Mouse (Mus musculus) adrenal gland, postnatal 10 days (tissue): Measurements from ENCODE around the gene Spag9. TPM values are rescaled to one million over a fixed set of nuclear protein-coding genes. Genes with fewer than 3 reads are reported as not detected.

Experiments
- DNase-seq: peaks from one replicate; pipeline ENCODE4 v3.0.0; 2021; ENCODE audit warnings: mixed read lengths
- long read RNA-seq, 2 experiments: library from polyadenylated mRNA; stranded (forward); transcript quantifications; one replicate each; pipeline ENCODE4 v2.0.0; 2021
- total RNA-seq, 2 experiments: library from RNA; stranded (reverse); gene quantifications; 2 replicates each; pipeline ENCODE4 v1.2.3; 2021

Gene Spag9
- 100 to 1,000 TPM; 107 to 125 TPM for total RNA-seq
- long read RNA-seq, experiment 1, full-length matches to known transcripts, result 1 of 19 reads
- long read RNA-seq, experiment 1, partial matches to known transcripts, result 17 of 19 reads
- long read RNA-seq, experiment 1, other reads (novel, unspliced or antisense), result 1 of 19 reads
- long read RNA-seq, experiment 2, partial matches to known transcripts, result 2 of 8 reads
- long read RNA-seq, experiment 2, other reads (novel, unspliced or antisense), result 6 of 8 reads

DNA sequence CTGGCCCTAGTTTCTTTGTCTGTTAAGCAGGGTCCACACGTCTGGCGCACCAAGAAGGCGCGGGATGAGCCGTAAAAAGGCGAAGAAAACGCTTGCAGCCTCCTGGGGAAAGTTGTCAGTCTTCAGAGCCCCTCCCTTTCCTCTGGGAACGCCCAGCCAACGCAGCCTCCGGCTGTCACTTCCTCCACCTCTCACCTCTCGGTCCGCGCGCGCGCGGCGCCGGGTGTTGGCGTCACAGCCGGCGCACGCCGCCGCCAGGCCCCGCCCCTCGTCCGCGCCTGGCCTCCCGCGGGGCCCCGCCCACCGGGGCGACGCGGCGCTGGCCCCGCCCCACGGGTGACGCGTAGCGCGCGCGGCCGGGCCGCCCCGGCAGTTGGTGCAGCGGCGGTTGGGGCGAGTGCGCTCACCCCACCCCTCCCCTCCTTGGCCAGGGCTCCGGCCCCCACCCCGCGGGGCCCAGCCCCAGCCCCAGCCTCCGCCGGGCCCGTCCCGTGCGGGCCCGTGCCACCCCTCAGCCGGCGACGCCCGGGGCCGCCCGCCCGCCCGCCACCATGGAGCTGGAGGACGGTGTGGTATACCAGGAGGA is at the start of gene Spag9:
Gene Spag9 (plus strand): TSS at position 372 of the 586 bp plus-strand sequence.
- peak; percentile 97 for DNase-seq

DNA sequence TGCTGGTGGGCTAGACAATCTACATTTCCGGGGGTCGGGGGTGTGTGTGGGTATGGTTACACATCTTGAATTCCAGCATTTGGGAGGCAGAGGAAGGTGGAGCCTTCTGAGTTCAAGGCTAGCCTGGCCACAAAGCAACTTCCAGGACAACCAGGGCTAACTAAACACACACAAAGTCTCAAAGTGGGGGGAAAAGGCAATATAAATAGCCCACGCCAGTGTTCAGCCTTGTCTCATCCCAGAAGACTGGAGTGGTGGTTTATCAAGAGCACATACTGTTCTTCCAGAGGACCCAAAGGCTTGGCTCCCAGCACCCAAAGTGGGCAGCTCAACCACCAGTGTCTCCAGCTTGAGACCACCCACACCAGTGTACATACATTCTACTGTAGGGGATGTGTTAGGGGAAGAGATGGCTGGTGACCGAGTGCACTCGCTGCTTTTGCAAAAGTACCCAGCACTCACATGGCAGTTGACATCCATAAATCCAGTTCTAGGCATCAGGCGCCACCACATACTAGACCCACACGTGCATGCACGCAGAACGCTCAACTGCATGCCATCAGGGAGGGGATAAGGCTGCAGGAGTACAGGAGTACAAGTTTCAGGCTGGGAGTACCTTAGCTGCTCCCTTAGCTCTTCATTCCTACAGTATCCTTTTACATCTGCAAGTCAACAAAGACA is 46.9 kb upstream of the Spag9 start:
- no peak for DNase-seq

DNA sequence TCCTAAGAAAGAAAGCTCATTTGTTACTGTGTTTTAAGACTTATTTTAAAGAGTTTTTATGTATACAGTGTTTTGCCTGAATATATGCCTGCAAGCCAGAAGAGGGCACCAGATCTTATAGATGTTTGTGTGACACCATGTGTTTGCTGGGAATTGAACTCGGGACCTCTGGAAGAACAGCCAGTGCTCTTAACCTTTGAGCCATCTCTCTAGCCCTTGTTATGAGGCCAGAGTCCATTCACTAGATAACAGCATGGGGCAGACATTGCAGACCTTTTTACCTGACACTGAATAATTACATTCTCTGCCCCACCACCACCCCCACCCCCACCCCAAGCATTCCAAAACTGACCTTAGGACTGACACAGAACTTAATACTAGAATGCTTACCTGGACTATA is 45.8 kb upstream of the Spag9 start:
- DNase-seq, result no peak

DNA sequence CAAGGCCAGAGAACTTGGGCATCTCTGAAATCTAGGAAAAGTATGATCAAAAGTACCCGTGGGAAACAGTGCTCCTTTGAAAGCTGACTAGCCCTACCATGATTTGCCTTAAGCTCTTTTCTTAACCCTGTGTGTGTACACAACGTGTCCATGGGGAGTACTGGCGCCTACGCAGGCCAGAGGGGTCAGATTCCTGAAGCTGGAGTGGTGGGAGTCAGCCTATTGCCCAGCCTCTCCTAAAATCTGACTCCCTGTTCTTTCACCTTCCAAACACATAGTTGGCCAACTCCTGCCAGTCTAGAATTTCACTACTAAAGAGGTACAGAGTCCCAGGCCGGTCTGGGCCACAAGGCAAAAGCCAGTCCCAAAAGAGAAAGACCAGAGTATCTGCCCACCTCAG is 43.5 kb upstream of the Spag9 start:
- DNase-seq, result no peak

DNA sequence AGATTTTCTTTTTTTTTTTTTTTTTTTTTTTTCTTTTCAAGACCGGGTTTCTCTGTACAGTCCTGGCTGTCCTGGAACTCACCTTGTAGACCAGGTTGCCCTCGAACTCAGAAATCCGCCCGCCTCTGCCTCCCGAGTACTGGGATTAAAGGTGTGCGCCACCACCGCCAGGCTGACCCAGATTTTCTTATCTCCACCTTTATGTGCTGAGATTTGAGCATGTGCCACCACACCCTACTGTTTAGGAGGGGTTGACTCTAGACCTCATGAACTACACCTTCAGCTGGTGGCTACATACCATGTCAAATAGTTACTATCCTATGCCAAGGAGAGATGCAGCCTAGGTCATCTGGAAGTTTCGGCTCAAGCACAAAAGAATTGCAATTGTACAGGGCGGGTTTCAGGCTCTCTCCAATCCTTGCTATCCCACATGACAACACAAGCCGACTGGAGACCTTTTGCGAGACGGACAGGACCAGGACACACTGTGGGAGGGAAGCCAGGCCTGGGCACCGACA is 41.1 kb upstream of the Spag9 start:
- no peak for DNase-seq

DNA sequence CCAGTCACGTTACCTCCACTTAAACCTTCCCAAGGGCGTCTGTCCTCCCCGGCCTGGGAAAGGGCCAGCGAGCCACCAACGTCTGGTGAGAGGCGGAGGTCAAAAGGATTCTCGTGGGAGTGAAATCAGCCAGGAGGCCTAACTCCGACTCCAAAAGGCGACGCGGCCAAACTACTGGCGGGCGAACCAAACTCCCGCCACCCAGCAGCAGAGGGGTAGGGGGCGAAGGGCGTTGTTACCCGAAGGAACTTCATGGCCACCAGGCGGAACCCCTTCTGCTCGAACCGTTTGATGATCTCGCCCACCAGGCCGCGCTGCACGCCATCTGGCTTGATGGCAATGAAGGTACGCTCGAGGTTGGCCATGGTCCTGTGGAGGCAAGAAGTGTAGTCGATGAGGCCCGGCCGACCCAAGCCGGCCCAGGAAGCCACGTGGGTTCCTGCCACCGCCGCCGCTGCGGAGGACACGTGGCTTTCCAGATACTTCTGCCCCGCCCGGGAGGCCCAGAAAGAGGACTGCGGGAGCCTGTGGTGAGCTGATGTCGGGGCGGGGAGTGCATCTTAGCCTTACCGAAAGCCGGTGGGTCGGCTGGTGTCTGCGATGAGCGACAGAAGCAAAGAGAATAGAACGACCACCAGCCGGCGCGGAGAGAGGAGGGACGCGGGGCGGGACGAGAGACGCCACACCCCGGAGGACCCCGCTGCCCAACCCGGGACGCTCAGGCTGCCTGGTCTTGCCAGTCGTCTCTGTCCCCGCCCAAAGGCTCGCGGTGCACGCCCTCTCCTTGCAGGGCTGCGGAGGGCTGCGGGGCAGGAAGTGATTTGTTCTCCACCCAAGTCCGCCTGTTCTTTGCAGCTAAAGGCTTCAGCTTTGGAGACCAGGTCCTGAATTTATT is 40.4 kb upstream of the Spag9 start:
- peak; percentile 96 for DNase-seq

DNA sequence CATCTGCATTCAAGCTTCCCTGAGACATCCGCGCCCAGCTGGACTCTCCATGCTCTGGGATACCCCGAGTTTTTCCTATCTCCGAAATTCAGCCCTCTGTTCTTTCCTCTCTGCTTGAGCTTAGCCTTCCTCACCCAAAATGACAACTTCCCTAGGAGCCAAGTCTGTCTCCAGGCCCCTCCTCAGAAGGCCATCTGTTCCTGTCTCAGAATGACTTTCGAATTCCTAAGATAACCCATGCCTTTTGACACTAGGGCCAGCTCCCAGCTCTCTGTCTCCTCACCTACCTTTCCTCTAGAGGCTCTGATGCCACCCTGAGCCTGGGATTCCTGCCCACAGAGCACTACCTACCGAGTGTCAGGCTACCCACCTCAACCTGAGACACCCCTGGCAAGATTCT is 39.7 kb upstream of the Spag9 start, which contains the start of gene Nme2:
Gene Nme2 (minus strand): TSS at position 101 of the 400 bp plus-strand sequence.
- DNase-seq, result no peak

DNA sequence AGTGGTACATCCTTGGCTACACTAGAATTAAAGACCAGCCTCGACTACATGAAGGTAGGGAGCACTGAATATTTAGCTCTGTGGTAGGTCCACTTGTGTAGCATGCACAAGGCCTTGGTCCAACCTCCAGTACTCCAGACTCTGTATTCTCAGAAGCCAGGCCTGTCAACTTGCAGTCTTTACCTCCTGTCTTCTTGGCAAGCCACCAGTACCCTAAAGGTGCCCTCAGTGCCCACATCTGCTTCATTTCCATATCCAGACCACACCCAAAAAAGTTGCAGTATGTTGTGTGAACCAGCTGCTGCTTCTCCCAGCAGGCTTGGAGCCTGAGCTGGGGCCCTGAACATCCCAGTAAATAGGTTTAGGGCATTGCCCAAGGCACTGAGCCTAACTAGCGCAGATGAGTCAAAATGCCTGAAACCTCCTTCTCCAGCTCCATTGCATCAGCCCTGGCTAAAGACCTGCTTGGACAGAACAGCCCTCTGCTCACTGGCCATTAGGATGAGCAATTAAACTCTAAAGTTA is 38.8 kb upstream of the Spag9 start:
- DNase-seq, result no peak

DNA sequence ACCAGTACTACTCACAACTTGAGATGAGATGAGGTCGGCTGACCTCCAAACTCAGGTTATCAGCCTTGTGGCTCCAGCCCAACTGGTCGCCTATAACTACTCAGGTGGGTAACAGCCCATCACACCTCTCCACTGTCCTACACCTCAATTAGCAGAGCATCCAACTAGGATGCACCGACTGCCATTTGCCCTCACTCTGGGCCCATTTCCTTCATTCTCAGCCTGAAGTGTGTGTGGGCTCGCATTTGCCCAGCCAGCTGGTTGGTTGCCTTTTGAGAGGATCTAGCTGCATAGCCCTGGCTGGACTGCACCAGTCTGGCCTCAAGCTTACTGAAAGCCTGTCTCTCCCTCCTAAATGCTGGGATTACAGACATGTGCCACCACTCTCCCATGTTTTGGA is 38.1 kb upstream of the Spag9 start:
- DNase-seq, result no peak

DNA sequence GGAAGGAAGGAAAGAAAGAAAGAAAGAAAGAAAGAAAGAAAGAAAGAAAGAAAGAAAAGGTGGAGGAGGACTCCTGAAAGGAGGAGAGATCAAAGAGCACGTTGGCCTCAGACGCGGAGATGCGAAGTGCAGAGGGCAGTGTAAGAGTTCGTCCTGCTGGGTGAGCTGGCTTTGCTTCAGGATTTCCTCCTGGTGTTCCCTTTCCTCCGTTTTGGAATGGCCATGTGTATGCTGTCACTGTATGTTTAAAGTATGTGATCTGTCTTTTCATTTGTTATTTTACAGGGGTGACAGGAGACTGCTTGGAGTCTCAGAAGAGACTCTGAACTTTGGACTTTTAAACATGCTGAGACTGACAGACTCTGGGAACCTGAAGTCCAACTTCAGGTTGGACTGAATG is 34.4 kb upstream of the Spag9 start:
- DNase-seq, result no peak

DNA sequence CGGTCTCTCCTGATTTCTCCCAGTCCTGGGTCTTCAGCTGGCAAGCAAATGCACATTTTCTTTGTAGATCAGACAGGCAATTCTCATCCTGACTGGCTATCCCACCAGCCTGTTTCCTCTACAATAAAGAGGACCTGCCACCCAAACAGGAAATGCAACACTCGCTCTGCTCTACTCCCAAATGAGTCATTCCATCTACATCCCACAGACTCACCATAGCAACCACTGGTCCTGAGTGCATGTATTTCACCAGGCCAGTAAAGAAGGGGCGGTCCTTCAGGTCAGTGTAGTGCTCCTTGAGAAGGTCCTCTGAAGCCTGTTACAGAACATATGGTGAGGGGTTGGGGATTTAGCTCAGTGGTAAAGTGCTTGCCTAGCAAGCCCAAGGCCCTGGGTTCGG is 32.9 kb upstream of the Spag9 start:
- DNase-seq, result no peak

DNA sequence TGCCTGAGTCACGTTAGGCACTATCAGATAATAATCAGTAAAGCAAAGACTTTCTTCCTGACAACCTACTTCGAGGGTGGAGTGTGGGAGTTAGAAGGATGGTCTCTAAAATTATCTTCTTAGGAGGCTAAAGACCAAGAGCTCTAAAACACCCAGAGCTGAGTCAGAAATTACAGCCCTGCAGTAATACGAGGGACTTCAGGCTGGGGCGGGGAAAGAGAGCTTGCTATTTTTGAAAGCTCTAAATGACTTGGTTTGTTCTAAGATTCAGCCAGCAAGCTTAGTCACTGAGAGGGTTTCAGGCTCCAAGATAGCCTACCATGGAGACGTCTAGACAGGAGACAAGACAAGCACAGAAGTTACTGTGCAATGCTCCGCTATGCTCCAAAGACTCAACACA is 30.5 kb upstream of the Spag9 start:
- no peak for DNase-seq

DNA sequence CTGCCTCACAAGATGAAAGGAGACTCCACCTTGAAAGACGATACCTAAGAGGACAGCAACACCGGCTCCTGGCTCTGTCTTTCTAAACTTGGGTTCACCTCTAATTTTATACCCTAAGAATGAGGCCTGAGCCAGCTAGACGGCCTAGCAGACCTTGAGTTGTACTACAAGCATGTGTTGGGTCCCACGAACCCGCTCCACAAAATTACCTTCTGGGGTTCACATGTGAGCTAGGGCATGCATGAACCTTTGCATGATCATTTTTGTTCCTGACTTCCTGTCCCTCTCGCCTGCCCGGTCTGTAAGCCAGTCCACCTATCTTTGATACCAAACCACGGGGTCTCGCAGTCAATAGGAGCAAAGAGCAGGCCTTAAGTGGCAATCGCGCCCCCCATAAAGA is 28.5 kb upstream of the Spag9 start:
- no peak for DNase-seq

DNA sequence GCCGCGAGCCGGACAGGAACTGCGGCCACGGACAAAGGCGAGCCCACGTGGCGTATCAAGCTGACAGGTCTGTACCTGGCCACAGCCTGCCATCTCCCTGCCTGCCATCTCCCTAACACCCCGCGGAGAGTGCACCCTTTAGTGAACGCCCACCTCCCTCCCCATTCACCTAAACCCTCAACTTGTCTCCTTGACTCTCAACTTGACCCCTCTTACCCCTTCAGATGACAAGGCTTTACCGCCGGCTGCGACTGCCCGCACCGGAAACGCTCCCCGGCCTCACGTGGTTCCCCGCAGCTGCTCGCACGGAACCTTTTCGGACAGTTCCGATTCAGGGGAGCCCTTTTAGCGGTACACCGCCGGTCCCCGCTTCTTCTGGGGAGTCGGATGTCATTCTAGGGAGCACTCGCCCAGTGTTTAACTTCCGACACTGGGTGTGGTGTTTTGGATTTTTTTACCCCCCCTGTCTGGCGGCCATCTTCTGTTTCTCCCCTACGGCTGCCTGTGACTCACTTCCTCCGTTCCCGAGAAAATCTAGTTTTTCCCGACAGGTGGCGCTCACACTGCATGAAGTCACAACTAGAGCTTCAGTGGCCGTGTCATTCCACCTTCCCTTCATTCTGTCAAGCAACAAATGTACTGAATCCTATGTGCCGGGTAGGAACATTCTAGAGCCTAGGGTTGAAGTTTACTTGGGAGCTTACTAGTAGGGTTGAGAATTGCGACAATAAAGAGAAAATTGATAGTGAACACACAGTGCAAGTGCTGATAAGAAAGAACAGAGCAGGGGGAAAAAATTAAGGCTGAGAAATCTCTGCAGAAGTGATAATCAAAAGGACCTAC is 27.7 kb upstream of the Spag9 start, which contains the start of the genes Gm20390 and Nme1:
Gene Gm20390 (minus strand): TSS at position 289 of the 843 bp plus-strand sequence.
Gene Nme1 (minus strand): TSS at position 517 of the 843 bp plus-strand sequence.
- DNase-seq, result peak; percentile 98

DNA sequence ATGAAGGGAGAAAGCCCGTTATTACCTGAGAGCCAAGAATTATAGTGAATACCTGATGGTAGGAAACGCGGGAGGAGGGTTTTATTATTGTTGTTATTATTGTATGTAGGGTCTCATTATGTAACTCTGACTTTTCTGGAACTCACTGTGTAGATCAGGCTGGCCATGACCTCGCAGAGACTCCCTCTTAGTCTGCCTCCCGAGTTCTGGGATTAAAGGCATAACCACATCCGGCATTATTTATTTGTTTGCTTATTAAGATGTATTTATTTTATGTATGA is 27.1 kb upstream of the Spag9 start:
- no peak for DNase-seq

DNA sequence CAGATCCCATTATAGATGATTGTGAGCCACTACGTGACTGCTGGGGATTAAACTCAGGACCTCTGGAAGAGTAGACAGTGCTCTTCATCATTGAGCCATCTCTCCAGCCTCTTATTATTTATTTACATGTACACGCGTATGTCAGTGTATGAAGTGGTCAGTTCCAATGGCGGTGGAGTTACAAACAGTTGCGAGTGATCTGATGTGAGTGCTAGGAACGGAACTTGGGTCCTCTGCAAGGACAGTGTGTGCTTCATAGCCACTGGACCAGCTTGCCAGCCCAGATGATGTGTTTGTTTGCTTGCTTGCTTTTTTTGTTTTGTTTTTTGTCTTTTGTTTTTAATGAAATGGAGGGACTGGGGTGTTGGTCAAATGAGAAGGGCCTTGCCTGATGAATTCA is 26.7 kb upstream of the Spag9 start:
- DNase-seq, result no peak

DNA sequence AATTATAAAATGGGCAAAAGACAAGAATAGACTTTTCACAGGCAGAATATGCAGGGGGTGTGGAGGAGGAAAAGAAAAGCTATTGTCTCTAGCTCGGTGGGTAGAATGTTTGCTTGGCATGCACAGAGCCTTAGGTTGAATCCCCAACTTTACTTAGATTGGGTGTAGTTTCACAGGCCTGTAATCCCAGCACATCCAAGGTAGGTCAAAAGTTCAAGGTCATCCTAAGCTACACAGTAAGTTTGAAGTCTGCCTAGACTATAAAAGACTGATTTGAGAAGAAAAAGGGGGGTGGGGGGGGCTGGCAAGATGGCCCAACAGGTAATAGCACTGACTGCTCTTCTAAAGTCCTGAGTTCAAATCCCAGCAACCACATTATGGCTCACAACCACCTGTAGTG is 26.1 kb upstream of the Spag9 start:
- no peak for DNase-seq

DNA sequence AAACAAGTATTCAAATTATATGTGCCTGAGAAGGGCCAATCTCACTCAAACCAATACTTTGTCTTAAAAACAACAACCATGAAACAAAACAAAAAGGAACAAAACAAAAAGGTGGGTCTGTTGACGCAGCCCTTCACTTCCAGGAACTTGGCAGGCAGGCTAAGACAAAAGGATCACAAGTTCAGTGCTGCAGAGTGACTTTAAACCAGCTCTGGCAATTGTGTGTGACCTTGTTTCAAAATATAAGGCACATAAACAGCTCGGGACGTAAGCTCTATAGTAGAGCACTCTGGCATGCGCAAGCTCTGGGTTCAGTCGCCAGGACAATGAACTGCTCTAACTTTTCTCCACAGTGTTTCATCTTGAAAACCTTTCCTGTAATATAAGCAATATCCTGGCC is 22.9 kb upstream of the Spag9 start:
- DNase-seq, result no peak

DNA sequence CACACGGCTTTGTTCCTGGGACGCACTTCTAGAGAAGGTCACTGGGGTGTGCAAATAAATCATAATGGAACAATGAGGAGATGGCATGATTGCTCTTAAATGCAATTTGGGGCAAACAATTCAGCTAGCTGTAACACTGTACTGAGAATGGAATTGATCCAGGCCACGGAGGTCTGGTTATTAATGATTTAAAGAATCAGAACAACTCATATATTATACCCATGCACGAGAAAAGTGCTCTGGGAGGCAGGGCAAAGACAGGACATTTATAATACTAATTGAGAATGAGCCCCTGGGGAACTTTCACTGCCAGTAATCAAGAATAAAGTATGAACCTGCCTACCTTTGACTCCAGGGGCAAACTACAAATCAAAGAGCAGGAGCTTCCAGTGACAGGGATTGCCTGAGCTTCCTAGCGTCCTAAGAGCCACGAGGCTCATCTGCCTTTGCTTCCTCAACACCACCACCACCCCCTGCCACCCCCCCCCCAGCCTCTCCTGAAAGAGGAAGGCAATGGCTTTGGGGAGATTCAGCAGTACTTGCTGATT is 16.3 kb upstream of the Spag9 start:
- no peak for DNase-seq

DNA sequence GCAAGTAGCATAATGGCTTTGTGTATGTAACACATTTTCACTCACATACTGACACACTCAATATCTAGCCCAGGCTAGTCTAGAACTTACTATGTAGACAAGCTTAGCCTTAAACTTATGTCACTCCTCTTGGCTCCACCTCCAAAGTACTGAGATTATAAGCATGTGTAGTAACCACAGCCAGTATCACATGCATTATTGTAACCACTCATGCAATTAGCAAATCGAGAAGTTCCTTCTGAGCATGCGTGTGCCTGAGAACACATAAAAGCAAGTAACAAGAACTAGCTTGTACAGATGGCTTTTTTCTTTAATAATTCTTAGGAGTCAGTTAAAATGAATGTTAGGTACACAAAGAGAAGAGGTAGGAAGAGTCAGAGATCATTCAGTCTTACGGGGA is 11.3 kb upstream of the Spag9 start:
- DNase-seq, result no peak

DNA sequence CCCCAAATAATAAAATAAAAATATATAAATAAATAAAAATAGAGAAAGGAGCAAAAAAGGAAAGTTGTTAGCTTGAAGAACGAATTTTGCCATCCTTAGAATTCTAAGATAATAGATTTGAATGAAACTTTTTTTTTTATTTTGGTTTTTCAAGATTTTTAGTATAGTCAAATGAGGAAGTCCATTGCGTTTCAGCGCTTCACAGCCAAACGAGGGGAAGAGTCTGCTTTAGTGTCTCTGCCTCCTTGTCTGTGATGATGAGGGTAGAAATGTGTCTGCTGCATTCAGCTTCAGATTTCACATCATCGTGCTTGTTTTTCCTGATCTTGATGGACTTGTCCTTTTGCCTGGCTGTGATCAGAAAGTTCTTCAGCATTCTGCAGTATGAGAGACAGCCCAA is 10.6 kb upstream of the Spag9 start:
- no peak for DNase-seq
